Mouse (Mus musculus) liver, adult 2 months (tissue): ENCODE measurements around the gene Adgrf3. TPM values are rescaled to one million over a fixed set of nuclear protein-coding genes. Genes with fewer than 3 reads are reported as not detected.
A peak's percentile ranks its signal among the peaks of the same experiment; 100 is the strongest.

Experiments
- DNase-seq: peaks from one replicate; pipeline ENCODE4 v3.0.0-alpha.2; 2011; ENCODE audit warnings: low read depth, low spot score; ENCODE audit errors: extremely low read depth
- H3K27ac ChIP-seq: fragments of 200-500 bp; replicated peaks from 2 replicates; pipeline ENCODE4 v1.5.1; 2012; ENCODE audit warnings: low read depth, mild to moderate bottlenecking, control low read depth, inconsistent platforms, low read length; ENCODE audit not compliant: insufficient read depth
- H3K27me3 ChIP-seq: fragments of 200-500 bp; 2 replicates; pipeline ENCODE4 v1.6.1; 2012; ENCODE audit warnings: mild to moderate bottlenecking, moderate library complexity, low read length, inconsistent platforms; ENCODE audit not compliant: control insufficient read depth, insufficient read depth
- H3K36me3 ChIP-seq: fragments of 200-500 bp; 2 replicates; pipeline ENCODE4 v1.6.1; 2012; ENCODE audit warnings: low read length, inconsistent platforms; ENCODE audit not compliant: control insufficient read depth, insufficient read depth
- H3K4me1 ChIP-seq: fragments of 200-500 bp; 2 replicates; pipeline ENCODE4 v1.6.1; 2011; ENCODE audit warnings: low read length; ENCODE audit not compliant: control insufficient read depth, insufficient read depth
- H3K4me3 ChIP-seq: fragments of 200-500 bp; 2 replicates; pipeline ENCODE4 v1.5.1; 2011; ENCODE audit warnings: low read depth, mild to moderate bottlenecking, control low read depth, low read length, moderate library complexity; ENCODE audit not compliant: insufficient read depth
- H3K79me2 ChIP-seq: fragments of 200-500 bp; 2 replicates; pipeline ENCODE4 v1.6.1; 2012; ENCODE audit warnings: inconsistent platforms, mild to moderate bottlenecking, low read length, moderate library complexity; ENCODE audit not compliant: control insufficient read depth, insufficient read depth
- H3K9ac ChIP-seq: fragments of 200-500 bp; 2 replicates; pipeline ENCODE4 v1.6.1; 2012; ENCODE audit warnings: low read depth, mild to moderate bottlenecking, control low read depth, inconsistent platforms, low read length
- CTCF ChIP-seq: fragments of 200-500 bp; IDR thresholded peaks from 2 replicates; pipeline ENCODE4 v1.5.1; 2011; ENCODE audit warnings: low read depth, low read length, control low read depth
- POLR2A ChIP-seq: fragments of 200-500 bp; IDR thresholded peaks from 2 replicates; pipeline ENCODE4 v1.6.1; 2011; ENCODE audit warnings: low read length, control low read depth; ENCODE audit not compliant: insufficient read depth; ENCODE audit errors: extremely low read depth
- WGBS: fragments of 180-500 bp; shearing (Covaris S2); methylation state at CpG from one replicate; pipeline ENCODE4 v1.1.7; 2018; 5-methylcytosine and 5-hydroxymethylcytosine counted together
- polyA plus RNA-seq: library from polyadenylated mRNA; depleted of rRNA; stranded (reverse); fragments of >200 nt; gene quantifications from 2 replicates; pipeline ENCODE4 v1.2.3, GENCODE M21; 2012
- total RNA-seq: library from RNA; depleted of rRNA; stranded (reverse); fragments of >200 nt; gene quantifications from 2 replicates; pipeline ENCODE4 v1.2.3, GENCODE M21; 2014

The Adgrf3 gene
- total and polyA plus RNA-seq, 2 experiments, result not detected

GRCm38 (mm10) chr5:30238533-30238932 is 33.0 kb upstream of the Adgrf3 start:
- no peak for TF ChIP-seq CTCF
- TF ChIP-seq POLR2A, result no peak
- peaks cover 31% of the 10 kb centered on the region for H3K4me1 ChIP-seq
- no peak overlapping the region for H3K4me3 ChIP-seq
- no peaks in the 10 kb centered on the region for H3K36me3 ChIP-seq
- no peak overlapping the region for H3K9ac ChIP-seq
- H3K27me3 ChIP-seq, result no peaks in the 10 kb centered on the region
- DNase-seq, result peak; percentile 55
- peaks cover 36% of the 10 kb centered on the region; the same call in 1 of the 2 replicates for H3K79me2 ChIP-seq
- WGBS, result 91% methylated on average over 5 of the region's 5 CpGs
- H3K27ac ChIP-seq, result no peak overlapping the region

- H3K4me3 ChIP-seq, result no peak overlapping the region
Observed at GRCm38 (mm10) chr5:30235641-30236126, 30.2 kb upstream of the Adgrf3 start.

GRCm38 (mm10) chr5:30233979-30234378 is 28.5 kb upstream of the Adgrf3 start:
- Histone ChIP-seq H3K27ac (0 out of 2 replicates have a peak overlapping the region, but pooled peaks have one; percentile 32), H3K4me1 (peaks cover 25% of the 10 kb centered on the region), H3K27me3 (no peaks in the 10 kb centered on the region), H3K9ac (no peak overlapping the region), H3K36me3 (no peaks in the 10 kb centered on the region), H3K4me3 (no peak overlapping the region), H3K79me2 (peaks cover 33% of the 10 kb centered on the region; the same call in 1 of the 2 replicates)
- DNase-seq, result peak; percentile 96
- TF ChIP-seq CTCF (no peak), POLR2A (no peak)
- 6% methylated on average over 8 of the region's 8 CpGs for WGBS

More at GRCm38 (mm10) chr5:30235641-30236126, 30.2 kb upstream of the Adgrf3 start:
- peaks cover 25% of the 10 kb centered on the region for H3K4me1 ChIP-seq
- TF ChIP-seq POLR2A (no peak), CTCF (no peak)
- H3K36me3 ChIP-seq, result no peaks in the 10 kb centered on the region
- H3K9ac ChIP-seq, result no peak overlapping the region
- peak; percentile 99 for DNase-seq
- WGBS, result 29% methylated on average over 2 of the region's 2 CpGs
- no peaks in the 10 kb centered on the region for H3K27me3 ChIP-seq
- peaks cover 33% of the 10 kb centered on the region; the same call in 1 of the 2 replicates for H3K79me2 ChIP-seq
- peak overlapping the region; percentile 85 for H3K27ac ChIP-seq

GRCm38 (mm10) chr5:30233042-30233441 is 27.5 kb upstream of the Adgrf3 start:
- peaks cover 25% of the 10 kb centered on the region; the same call in 1 of the 2 replicates for H3K79me2 ChIP-seq

GRCm38 (mm10) chr5:30232271-30232971 is 26.9 kb upstream of the Adgrf3 start, which contains the start of gene Selenoi:
TSS of gene Selenoi (plus strand) at chr5:30232581.
- WGBS, result 1% methylated on average over 71 of the region's 71 CpGs

More at GRCm38 (mm10) chr5:30233042-30233441, 27.5 kb upstream of the Adgrf3 start:
- WGBS, result 1% methylated on average over 15 of the region's 15 CpGs
- TF ChIP-seq POLR2A, result no peak
- peak; percentile 50 for DNase-seq
- H3K27me3 ChIP-seq, result no peaks in the 10 kb centered on the region
- peak overlapping the region; percentile 72 for H3K27ac ChIP-seq
- H3K4me3 ChIP-seq, result peak overlapping the region; percentile 86
- H3K4me1 ChIP-seq, result peaks cover 20% of the 10 kb centered on the region
- H3K9ac ChIP-seq, result peak overlapping the region; percentile 83
- no peaks in the 10 kb centered on the region for H3K36me3 ChIP-seq

More at GRCm38 (mm10) chr5:30232271-30232971, 26.9 kb upstream of the Adgrf3 start, which contains the start of gene Selenoi:
- peak; percentile 96 for TF ChIP-seq POLR2A
- no peak for TF ChIP-seq CTCF
- peak within 1 kb of the TSS; percentile 75 for H3K27ac ChIP-seq
- peaks cover 20% of the 10 kb centered on the region for H3K4me1 ChIP-seq
- no peaks in the 10 kb centered on the region for H3K27me3 ChIP-seq
- peak within 1 kb of the TSS; percentile 86 for H3K4me3 ChIP-seq
- peak; percentile 97 for DNase-seq
- H3K36me3 ChIP-seq, result no peaks in the 10 kb centered on the region
- peaks cover 22% of the 10 kb centered on the region; the same call in 1 of the 2 replicates for H3K79me2 ChIP-seq
- peak within 1 kb of the TSS; percentile 83 for H3K9ac ChIP-seq
